Mouse (Mus musculus): ENCODE results near the gene Prkd2.

Prkd2 gene

DNA sequence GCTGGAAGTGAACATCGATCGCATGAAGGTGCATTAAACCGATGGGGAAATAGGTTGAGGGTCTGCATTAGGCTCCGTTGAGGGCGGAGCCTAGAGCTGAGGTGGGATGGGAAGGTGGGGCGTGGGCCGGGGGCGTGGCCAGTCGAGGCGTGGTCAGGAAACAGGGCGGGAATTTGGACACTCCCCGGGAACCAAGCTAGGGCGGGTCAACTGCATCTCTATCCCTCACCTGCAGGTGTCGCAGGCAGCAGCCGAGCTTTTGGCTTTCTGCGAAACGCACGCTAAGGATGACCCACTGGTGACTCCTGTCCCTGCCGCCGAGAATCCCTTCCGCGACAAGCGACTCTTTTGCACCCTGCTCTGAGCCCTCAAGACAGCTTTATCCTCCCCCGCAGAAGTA is 52.3 kb downstream of the Prkd2 start:
- peak; percentile 47 for DNase-seq (ENCODE audit: low read depth)

DNA sequence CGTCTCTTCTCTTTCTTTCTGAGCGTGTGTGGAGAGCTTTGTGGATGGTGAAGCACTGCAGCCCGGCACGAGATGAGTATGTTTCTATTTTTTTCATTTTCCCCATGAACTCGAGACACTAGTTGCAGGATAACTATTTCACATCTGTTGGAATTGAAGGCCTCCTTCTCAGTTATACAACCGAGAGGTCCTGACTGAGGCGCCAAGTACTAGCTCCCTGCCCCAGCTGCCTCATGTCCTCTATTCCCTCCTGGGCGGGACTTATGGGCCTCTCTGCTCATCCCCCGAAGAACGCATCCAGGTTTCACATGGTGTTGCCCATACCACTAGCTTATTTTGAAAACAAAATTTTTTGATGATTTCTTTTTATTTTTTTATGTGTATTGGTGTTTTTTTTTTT is 52.8 kb downstream of the Prkd2 start:
- no peak for DNase-seq (ENCODE audit: low read depth)

DNA sequence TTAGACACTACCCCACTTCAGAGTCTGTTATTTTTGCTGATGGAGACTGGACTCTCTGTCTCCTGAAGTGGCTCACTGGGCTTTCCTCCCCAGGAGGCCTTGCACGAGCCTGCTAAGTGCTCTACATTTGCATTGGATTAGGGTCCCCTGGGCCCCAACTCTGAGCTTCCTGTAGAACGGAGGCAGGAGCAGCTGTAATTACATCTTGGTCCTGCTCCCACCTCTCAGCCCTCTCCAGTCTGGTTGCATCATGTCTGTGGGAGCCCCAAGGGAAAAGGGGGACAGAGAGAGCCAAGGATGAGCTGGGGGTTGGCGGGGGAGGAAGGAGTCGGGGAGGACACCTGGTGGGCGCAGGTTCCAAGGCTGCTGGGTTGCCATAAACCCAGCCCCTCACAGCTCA is 57.8 kb downstream of the Prkd2 start:
- no peak for DNase-seq (ENCODE audit: low read depth)

DNA sequence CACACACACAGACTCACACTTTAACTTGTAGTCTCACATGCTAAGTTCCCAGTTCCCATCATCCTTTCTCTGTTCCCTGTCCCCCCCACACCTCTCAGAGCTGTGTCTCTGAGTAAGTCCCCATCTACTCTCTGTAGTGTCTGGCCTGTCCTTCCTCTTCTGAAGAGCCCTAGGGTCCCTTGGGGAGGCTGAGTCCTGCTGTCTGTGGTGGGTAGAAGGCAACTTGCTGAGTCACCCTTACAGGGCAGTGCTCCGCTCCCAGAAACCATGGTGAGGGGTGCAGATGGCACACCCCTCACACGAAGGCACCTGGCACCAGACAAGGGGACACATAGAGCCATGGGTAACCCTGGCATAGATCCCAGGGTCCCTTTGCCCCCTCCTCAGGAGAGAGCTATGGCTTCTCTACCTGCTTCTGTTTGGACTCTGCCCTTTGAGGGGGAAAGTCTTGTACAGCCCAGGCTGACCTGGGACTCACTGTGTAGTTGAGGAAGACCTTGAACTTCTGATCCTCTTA is 60.8 kb downstream of the Prkd2 start:
- no peak for DNase-seq (ENCODE audit: low read depth)

DNA sequence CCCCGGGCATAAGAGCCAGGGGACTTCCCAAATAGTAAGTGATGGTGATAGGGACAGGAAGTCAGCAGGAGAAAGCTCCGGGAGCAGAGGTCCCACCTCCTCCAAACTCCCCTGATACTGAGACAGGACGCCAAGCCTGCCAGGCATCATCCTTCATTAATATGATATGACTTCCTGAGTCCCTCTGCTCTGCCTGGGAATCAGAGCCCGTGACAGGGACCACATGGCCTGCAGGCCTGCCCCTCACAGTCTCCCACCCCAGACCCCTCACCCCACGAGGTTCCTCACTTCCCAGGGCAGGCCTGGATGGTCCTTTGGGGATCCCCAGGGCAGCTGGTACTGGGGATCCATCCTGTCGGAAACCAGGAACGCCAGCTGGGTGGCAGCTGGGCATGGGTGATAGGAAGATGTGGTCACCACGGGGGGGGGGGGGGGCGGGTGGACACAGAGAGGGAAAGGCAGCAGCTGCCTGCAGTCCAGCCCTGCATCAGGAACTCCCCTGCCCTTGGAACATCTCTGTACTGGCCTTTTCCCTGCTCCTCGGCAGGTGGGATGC is 61.5 kb downstream of the Prkd2 start:
- no peak for DNase-seq (ENCODE audit: low read depth)

DNA sequence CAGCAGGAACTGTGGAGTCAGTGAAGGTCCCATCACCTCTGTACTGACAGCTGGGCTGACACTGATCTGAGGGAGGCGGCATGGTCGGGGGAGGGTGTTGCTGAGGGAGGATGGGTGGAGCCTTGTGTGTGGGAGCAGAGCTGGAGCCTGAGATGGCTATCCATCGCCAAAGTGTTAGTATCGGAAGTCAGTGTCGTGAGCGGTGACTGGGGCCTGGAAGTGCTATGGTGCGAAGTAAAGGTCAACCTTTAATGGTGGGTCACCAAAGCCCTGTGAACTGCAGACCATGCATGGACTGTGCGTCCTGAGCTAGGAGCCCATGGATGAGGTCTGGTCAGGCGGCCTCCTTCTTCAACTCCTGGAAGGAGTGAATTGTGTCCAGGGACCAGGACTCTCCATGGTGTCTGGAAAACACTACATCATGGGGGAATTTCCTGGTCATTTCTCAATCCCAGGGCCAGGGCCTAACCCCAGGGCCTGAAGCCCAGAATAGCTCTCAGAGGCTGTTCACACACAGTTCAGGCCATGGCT is 62.9 kb downstream of the Prkd2 start:
- DNase-seq (ENCODE audit: low read depth) = no peak

DNA sequence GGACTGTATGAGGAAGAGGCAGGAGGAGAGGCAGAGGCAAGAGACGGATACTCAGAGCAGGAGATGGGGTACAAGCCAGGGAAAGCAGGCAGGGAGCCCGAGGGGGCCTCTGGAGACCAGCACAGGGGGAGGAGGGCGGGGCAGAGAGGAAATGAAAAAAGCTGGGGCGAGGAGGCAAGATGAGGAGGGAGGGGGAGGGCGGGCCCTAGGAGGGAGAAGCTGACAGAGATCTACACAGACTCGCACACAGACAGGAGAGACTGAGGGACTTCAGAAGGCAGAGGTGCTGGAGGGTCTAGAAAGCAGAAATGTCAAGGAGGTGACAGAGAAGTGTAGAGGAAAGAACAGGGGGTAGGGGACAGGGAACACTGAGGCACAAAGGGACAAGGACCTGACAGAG is 63.6 kb downstream of the Prkd2 start, which contains the start of gene Ptgir:
Gene Ptgir (plus strand): TSS at position 210 of the 400 bp plus-strand sequence.
- no peak for DNase-seq (ENCODE audit: low read depth)

DNA sequence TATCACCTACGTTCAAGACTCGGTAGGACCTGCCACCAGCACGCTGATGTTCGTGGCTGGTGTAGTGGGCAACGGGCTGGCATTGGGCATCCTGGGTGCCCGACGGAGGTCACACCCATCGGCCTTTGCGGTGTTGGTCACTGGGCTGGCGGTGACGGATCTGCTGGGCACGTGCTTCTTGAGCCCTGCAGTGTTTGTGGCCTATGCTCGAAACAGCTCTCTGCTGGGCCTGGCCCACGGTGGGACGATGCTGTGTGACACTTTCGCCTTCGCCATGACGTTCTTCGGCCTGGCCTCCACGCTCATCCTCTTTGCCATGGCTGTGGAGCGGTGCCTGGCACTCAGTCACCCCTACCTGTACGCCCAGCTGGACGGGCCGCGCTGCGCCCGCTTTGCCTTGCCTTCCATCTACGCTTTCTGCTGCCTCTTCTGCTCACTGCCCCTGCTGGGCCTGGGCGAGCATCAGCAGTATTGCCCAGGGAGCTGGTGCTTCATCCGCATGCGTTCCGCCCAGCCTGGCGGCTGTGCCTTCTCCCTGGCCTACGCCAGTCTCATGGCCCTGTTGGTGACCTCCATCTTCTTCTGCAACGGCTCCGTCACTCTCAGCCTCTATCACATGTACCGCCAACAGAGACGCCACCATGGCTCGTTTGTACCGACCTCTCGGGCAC is 64.3 kb downstream of the Prkd2 start:
- no peak for DNase-seq (ENCODE audit: low read depth)

DNA sequence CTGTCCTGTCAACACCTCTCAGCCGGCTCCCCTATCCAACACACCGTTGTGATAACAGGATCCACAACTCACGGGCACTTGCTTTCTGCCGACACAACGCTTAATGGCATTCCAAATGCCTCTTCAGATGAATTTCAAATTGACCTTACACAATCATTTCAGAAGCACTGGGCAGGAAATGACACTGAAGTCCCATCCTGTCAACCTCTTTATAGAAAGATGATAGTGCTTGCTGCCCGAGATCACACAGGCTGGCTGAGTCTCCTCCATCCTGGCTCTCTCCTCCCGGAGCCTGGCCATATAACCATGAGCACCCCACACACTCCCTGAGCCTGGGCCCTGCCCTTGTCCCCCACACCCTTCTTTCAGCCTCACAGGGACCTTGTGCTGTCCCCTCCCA is 65.1 kb downstream of the Prkd2 start:
- DNase-seq (ENCODE audit: low read depth) = no peak

DNA sequence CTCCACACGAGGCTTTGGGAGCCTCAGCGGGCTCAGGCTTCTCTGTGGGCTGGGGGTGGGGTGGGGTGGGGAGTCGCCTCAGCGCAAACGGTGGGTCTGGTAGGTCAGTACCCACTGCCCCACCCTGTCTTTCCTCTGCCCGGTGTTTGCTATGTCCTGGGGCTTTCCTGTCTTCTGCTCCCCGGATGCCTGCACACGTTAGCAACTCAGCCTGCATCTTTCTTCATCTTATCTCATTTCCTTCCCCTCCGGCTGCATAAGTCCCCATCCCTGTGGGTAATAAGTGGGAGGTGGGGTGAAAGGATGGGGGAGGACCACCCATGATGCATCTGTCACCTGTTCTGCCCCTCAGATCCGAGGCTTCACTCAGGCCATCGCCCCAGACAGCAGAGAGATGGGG is 65.7 kb downstream of the Prkd2 start:
- no peak for DNase-seq (ENCODE audit: low read depth)

DNA sequence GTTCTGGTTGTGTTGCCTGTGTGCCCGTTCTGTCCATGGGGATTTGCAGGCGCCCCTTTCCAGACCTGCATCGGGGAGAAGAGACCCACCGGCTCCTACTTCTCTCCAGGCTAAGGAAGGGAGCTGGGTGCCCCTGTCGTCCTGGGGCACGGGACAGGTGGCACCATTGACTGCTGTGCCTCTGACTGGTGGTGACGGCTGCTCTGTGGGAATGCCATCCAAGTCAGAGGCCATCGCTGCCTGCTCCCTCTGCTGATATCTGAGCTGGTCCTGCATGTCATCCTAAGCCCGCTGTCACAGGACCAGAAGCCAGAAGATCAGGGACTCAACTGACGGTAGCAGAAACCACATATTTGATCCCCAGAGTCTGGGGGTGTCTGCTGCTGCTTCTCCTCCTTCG is 66.2 kb downstream of the Prkd2 start:
- no peak for DNase-seq (ENCODE audit: low read depth)

DNA sequence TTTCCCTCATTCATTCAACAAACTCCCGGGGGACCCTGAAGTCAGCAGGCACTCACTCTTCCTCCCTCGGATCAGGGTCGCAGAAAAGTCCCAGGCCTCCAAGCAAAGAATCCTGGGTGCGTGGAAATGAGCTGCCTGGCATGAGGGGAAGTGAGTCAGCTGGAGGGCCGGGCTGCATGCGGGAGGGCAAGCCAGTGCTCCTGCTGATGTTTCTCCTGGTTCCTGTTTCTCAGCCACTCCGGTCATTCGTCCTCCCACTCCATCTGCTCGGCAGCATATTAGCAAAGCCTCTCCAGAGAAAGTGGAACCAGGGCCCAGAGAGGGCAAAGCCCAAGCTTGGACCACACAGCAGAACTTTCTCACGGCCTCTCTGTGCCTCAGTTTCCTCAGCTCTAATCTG is 67.2 kb downstream of the Prkd2 start:
- DNase-seq (ENCODE audit: low read depth) = no peak

DNA sequence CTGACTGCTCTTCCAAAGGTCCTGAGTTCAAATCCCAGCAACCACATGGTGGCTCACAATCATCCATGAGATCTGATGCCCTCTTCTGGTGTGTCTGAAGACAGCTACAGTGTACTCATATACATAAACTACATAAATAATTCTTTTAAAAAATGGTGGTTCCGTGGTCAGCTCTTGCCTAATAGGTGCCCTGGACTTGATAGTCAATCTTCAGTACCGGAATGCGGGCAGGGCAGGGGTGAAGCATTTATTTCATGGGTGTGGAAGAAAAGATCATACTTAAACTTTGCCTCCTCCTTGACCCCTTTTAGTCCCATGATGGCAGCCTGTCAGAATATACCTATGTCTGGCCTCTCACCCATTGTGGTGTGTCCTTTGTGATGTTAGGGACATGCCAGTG is 69.2 kb downstream of the Prkd2 start:
- DNase-seq (ENCODE audit: low read depth) = no peak

DNA sequence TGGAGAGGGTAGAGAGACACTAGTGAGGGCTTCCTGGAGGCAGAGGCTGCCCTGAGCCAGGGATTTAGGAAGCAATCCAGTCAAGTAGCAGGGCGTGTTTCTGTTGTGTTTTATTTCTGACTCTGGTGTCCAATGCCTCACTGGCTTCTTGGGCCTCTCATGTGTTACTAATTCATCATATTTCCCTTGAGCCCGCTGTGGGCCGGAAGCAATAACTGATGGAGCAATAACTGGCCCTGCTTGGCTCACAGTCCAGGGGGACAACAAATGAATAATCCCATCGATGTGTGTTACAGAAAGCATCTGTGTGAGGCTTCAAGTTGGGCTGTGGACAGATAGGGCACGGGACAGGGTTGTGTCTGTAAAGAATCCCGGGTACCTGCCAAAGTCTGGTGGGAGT is 69.7 kb downstream of the Prkd2 start:
- no peak for DNase-seq (ENCODE audit: low read depth)

DNA sequence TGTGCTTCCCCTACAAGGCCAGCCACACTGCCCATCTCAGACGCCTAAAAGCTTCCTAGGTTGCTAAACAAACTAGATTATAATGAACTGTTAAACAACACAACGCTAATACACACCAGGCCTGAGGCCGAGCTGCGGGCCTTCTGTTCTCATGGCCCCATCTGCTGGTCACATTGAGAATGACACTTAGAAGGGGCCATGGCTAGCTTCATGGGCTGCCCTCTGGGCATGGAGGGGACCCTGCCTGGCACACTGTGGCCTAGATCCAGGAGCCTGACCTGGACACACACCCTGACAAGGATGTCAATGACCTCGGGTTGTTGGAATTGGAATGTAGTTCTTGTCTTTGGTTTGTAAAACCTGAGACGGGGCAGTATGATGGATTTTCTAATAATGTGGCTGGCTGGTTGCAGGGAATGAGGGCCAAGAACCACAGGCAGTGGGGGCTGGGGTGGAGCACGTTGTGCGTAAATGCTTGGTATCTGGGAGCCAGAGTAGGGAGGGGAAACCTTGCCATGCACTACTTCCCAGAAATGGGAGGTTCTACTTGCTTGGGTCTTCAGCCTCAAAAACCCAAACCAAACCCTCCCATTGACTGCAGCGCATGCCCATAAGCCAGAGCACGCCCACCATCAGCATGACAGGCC is 71.2 kb downstream of the Prkd2 start:
- peak; percentile 71 for DNase-seq (ENCODE audit: low read depth)

DNA sequence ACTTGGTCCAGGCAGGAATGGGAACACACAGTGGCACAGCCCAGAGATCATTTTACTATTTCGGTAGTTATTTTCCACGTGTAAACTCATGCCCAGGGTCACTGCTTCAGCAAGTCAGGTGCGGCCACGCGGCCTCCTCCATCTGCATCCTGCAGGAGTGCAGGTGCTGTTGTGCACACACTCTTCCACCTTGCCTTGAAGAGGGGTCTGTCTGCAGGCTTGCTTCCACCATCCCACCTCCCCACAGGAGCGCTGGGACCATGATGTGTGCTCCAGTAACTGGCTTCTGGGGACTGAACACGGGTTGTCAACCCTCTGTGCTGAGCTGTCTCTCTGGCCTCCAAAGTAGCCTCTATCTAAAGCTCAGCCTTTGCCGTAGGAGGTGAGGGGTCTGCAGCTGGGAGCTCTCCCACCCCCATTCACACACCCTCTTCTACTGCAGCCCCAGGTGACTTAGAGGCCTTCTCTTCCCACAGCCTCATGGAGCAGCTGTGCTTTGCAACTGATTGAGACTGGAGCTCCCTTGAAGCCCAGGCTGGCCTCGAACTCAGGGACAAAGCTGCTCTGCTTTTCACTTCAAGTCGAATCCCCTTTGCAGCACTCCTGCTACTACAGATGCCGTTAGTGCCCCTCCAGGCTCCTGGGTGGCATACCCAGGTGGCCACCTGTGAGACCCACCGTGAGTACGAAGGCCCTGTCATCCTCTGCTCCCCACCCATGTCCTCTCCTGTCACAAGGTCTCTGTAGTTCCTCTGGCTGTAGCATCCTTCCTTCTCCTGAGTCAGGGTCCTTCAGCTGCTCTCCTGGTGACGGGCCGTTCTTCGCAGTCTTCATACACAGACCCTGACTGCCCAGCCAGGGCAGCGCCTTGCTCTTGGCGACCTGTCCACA is 72.0 kb downstream of the Prkd2 start:
- no peak for DNase-seq (ENCODE audit: low read depth)

DNA sequence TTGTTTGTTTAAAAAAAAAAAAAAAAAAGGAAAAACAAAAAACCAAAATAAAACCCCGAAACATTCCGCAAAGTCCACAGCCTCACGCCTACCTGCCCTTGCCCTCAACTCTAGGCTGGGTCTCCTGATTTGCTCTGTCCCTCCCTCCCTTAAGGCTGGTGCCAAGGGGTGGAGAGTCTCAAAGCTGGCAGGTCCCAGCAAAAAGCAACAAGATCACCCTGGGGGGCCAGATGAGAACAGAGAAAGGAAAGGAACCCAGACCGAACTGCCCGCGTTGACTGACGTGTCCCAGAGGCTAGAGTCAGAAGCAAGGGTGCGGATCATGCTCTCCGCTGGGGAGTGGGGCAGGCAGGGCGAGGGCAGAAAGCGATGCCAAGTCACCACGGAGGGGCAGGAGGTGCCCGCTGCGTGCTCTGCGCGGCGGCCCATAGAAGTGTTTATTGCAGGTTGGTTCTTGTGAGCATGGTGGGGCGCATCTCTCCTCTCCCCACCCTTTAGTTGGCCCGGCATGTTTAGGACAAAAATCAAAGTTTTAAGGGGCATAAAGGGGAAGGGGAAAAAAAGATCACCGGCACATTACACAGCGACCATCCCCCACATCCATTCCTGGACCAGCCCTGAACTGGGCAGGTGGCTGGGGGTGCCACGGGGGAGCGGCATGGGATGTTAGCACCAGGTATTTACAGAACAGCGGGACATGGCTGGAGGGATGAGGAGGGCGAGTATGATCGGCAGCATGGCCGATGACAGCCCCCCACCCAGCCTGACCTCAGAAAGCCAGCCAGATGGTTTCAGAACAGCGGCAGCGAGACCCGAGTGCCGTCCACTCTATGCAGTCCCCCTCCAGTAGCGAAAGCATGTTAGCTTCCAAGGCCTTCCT is 73.0 kb downstream of the Prkd2 start:
- no peak for DNase-seq (ENCODE audit: low read depth)

DNA sequence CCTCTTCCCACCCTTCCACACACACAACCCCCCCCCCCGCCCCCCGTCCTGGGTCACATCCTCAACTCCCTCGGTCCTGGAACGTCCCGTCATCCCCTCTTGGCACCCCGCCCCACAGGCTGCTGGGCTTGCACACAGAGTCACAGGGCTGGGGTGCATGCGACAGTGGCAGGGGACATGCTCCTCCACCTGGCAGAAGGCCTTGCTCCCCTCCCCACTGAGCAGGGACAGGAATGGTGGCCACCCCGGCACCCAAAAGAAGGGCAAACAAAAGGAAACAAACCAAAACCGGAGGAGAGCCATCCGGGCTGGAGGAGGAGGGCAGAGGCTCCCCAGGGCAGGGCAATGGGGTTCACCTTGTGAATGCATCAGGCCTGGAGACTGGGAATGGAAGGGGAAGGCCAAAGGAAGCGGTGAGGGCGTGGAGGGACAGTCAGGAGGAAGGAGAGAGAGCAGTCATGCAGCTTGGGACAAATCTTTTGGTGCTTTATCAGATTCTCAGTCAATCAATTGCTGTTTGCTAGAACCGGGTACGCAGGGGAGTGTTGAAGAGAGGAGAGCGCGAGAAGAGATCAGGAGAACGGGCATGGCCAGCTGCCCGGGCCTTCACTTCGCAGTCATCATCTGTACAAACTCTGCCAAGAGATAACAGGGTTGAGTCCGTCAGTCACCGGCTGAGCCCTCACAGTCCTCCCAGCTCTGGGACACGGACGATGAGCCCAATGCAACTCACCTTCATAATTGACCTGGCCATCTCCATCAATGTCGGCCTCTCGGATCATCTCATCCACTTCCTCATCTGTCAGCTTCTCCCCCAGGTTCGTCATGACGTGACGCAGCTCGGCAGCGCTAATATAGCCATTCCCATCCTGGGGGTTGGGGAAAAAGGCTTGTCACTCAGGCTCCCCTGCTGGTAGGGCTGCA is 73.9 kb downstream of the Prkd2 start:
- DNase-seq (ENCODE audit: low read depth) = no peak

DNA sequence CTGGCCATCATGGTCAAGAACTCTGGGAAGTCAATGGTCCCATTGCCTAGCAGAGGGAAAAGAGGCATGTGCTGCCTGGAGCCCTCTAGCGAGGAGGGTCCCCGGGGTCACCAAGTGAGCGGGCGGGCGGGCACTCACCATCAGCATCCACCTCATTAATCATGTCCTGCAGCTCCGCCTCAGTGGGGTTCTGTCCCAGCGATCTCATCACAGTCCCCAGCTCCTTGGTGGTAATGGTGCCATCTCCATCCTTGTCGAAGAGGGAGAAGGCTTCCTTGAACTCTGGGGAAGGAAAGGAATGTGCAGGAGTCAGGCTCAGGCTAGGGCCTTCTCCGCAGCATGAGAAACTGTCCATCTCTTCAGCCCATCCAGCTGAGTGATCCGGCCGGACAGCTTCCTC is 74.7 kb downstream of the Prkd2 start:
- DNase-seq (ENCODE audit: low read depth) = no peak

DNA sequence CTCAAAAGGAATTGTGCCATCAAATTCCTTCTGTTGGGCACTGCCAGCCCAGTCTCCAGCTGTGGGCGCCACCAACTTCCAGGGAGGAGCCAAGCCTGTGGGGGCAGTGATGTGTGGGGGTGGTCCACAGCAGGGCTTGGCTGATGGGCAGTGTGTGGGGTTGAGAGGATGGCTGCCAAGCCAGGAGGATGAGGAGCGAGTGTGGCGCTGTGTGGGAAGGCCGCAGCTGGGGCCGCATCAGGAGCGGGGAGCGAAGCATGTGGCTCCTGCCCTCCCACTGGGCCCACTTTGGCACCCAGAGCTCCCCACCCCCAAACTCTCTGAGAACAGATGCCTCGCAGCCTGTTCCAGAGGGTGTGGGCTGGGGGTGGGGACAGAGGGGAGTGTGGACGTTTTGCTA is 75.3 kb downstream of the Prkd2 start:
- DNase-seq (ENCODE audit: low read depth) = no peak
